Mouse (Mus musculus): ENCODE measurements at regions not wholly inside any gene's neighbourhood (a gene's known extent, or its start where the extent isn't known, plus 50 kb on each side); places are given as distances from the start of the nearest gene placed in this dataset.

- peak; percentile 72 for DNase-seq (ENCODE audit: low read depth, low spot score)
Measured at GRCm38 (mm10) chr12:14687263-14687662, 535.4 kb upstream of the Fam84a start.

GRCm38 (mm10) chr12:14676230-14676629 is 524.4 kb upstream of the Fam84a start:
- peak; percentile 7 for DNase-seq (ENCODE audit: low read depth, low spot score)

GRCm38 (mm10) chr12:14665909-14666308 is 514.1 kb upstream of the Fam84a start:
- DNase-seq (ENCODE audit: low read depth, low spot score): peak; percentile 50
